Mouse (Mus musculus): ENCODE results near the gene Il21r. TPM values are rescaled to one million over a fixed set of nuclear protein-coding genes. Genes with fewer than 3 reads are reported as not detected.

Gene Il21r
- under 1 TPM; 0.40 to 0.74 TPM for total RNA-seq (2021)
- long read RNA-seq, experiment 1 = 0 reads
- long read RNA-seq, experiment 2 = 0 reads

GRCm38 (mm10) chr7:125603185-125603631 lies at the start of gene Il21r:
Il21r (plus strand) TSS chr7:125603429.
- no peak for DNase-seq (ENCODE audit: low spot score in 2 of 2)

GRCm38 (mm10) chr7:125553653-125554428 lies 49.4 kb upstream of the Il21r start:
- DNase-seq (ENCODE audit: low spot score in 2 of 2) = peak; percentile 18 to 23

DNA sequence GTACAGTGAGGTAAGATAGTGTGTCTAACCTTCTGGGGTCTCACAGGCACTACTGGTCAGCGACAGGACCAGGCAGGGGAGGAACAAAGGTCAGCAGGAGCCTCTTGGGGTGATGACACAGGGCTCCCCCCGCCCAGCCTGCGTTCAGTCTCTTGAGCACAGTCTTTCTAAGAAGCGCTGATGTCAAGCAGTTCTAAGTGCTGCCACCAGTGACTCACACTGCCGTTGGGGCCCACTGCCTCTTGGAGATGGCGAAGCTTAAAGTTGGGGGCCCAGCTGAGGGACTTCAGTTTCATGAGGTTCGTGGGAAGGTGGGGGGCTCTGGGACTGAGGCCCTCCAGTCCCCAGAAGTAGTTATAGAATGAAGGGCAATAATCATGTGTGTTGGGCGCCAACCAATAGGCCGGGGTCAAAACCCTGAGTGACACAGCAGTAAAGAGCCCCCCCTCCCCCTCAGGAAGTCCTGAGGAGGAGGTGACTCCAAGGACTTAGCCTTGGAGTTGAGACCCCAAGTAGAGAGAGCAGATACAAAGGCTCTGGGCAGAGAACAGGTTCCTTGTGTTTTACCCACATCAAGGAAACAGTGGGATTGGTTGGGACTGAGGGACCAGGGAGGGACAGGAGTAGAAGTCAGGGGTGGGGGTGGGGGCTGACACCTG lies 48.6 kb upstream of the Il21r start:
- peak in 1 of 2 experiments; percentile 22 for DNase-seq (ENCODE audit: low spot score in 2 of 2)

GRCm38 (mm10) chr7:125555351-125555872 lies 47.8 kb upstream of the Il21r start:
- DNase-seq (ENCODE audit: low spot score in 2 of 2) = peak; percentile 20 to 31

GRCm38 (mm10) chr7:125556096-125556495 lies 47.1 kb upstream of the Il21r start:
- DNase-seq (ENCODE audit: low spot score in 2 of 2) = no peak

GRCm38 (mm10) chr7:125556865-125557264 lies 46.4 kb upstream of the Il21r start:
- peak in 1 of 2 experiments; percentile 26 for DNase-seq (ENCODE audit: low spot score in 2 of 2)

DNA sequence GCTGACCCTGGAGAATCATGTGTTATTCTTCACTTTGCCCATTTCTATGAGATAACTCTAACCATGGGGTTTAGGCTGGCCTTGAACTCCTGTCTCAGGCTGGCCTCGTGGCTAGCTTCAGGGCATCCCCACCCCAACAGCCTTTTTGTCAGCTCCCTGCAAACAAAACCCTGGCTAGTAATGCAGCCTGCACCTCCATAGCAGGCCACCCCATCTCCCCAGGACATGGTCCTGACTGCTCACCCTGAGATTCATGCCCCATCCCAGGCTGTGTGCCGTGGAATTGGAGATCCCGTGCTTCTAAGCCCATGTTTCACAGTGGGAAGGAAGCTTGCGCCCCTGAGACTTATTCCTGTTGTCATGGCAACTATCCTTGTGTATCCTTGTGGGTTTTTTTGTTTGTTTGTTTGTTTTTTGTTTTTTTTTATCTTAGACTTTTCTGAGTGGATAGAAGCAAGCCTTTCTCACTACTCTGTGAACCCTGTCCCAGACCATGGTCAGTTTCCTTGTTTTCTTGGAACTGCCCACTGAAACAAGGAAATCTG lies 44.8 kb upstream of the Il21r start:
- peak in 1 of 2 experiments; percentile 16 for DNase-seq (ENCODE audit: low spot score in 2 of 2)

GRCm38 (mm10) chr7:125558997-125559396 lies 44.2 kb upstream of the Il21r start:
- peak in 1 of 2 experiments; percentile 30 for DNase-seq (ENCODE audit: low spot score in 2 of 2)

DNA sequence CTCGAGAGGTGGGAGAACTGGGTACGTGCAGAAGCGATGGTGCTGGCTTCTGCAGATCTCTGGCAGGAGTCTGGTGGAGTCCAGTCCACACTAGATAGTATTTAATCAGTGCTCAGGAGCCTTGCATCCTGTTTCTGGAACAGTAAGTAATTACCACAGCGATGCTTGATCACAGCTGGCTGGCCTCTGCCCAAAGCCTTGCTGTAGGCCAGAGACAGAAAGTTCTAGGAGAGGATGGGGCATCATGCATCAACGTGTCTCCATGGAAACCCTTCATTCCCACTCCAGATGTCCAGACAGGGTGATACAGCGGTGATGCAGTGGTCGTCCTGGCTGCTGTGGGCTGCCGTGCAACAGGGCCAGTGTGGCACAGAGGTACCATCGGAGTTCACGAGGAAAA lies 43.7 kb upstream of the Il21r start:
- DNase-seq (ENCODE audit: low spot score in 2 of 2) = no peak

DNA sequence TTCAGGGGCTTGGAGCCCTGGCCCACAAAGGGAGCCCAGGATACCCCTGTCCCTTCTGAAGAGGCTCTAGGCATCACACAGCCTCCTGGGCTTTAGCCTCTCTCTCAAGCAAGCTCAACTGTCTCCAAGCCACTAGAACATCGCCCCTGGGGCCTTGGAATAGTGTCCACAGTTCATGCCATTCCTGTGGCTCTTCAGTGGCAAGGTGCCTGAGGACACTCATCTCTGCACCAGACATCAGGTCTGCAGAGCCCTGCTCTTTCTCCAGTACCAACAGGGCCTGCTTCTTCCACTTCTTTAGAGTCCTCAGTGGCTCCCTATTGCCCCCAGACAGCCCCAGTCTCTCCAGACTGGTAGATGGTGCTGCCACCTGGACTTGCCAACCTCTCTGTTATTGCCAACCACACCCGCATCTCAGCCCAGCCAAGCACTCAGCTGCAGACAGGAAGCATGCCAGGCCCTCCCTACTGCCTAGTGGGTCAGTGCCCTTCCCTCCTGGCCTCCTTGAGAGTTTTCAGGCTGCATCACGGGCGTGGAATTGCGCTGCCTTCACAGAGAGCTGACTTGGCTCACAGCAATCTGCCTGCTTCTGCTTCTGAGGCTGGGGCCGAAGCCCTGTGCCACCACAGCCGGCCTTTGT lies 43.0 kb upstream of the Il21r start:
- DNase-seq (ENCODE audit: low spot score in 2 of 2) = peak; percentile 35 to 44

GRCm38 (mm10) chr7:125561085-125561690 lies 42.0 kb upstream of the Il21r start:
- peak; percentile 87 to 90 for DNase-seq (ENCODE audit: low spot score in 2 of 2)

GRCm38 (mm10) chr7:125562413-125562812 lies 40.8 kb upstream of the Il21r start:
- DNase-seq (ENCODE audit: low spot score in 2 of 2) = no peak

GRCm38 (mm10) chr7:125563093-125563492 lies 40.1 kb upstream of the Il21r start:
- no peak for DNase-seq (ENCODE audit: low spot score in 2 of 2)

DNA sequence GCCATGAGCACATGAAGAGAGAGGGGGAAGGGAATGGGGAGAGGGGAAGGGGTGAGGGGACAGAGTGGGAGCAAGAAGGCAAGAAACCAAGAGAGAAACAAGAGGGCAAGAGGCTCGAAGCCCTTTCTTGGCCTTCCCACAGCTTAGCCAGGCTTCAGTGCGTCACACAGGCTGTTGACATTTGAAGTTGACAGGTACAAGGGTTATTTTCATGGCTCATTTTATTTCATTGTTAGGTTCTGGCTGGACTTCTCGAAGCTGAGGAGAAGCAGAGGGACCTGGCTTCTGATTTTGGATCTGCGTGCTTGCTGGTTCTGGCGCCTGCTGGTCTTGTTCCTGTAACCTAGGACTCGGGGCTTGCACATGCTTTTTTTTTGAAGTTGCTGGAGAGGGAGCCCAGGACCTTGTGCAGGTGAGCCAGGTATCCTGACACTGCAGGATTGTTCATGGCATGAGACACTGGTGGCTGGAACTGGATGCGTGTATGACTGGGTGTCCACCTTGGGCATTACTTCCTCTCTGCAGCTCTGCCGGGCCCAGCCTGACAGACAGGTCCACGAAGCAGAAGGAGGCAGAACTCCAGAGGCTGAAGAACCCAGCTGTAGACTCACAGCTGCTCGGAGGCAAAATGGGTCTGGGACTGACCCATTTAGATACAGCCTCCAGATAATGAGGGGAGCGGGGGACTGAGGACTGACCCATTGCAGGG lies 38.8 kb upstream of the Il21r start:
- DNase-seq (ENCODE audit: low spot score in 2 of 2) = peak in 1 of 2 experiments; percentile 24

- DNase-seq (ENCODE audit: low spot score in 2 of 2) = peak; percentile 39 to 64
These were observed 37.5 kb upstream of the Il21r start for GRCm38 (mm10) chr7:125565516-125566285.

GRCm38 (mm10) chr7:125566420-125566819 lies 36.8 kb upstream of the Il21r start:
- no peak for DNase-seq (ENCODE audit: low spot score in 2 of 2)

GRCm38 (mm10) chr7:125568888-125569287 lies 34.3 kb upstream of the Il21r start:
- no peak for DNase-seq (ENCODE audit: low spot score in 2 of 2)

- DNase-seq (ENCODE audit: low spot score in 2 of 2) = no peak
These were observed 31.3 kb upstream of the Il21r start for GRCm38 (mm10) chr7:125571891-125572290.

GRCm38 (mm10) chr7:125572737-125573136 lies 30.5 kb upstream of the Il21r start:
- DNase-seq (ENCODE audit: low spot score in 2 of 2) = no peak

Measured in adrenal gland, adult 18-20 months (tissue).